Mouse (Mus musculus): ENCODE data around the gene Esp38. TPM values are rescaled to one million over a fixed set of nuclear protein-coding genes. Genes with fewer than 3 reads are reported as not detected.
"Not testable (repeated sequence)": the region's sequence is repeated elsewhere in the genome, so short reads cannot be mapped to it uniquely, and the experiment has no call there.

The Esp38 gene
- polyA plus RNA-seq (2014; fragmentation: Nextera tagmentation; extraction: Ambion mirVana) = not detected in 2 replicates

GRCm38 (mm10) chr17:39950220-39950619, at the start of gene Esp38:
TSS of gene Esp38 (plus strand) at chr17:39950520.
- no peaks in the 10 kb centered on the region for H3K36me3 ChIP-seq (ENCODE audit: control insufficient read depth, insufficient read depth, low read length)
- ATAC-seq (ENCODE audit: insufficient number of reproducible peaks, insufficient read depth, low FRiP score, low read depth) = no peak
- H3K9me3 ChIP-seq (ENCODE audit: control insufficient read depth, low read length) = no peaks in the 10 kb centered on the region
- H3K4me1 ChIP-seq (ENCODE audit: control insufficient read depth in 2 of 2, insufficient read depth in 2 of 2, low read length in 2 of 2) = no peaks in the 10 kb centered on the region
- WGBS = 59% methylated on average over 3 of the region's 3 CpGs
- no peak within 1 kb of the TSS for H3K27ac ChIP-seq (replicated peaks in 1 of 2; ENCODE audit: control insufficient read depth in 1 of 2, insufficient read depth in 1 of 2, low read depth in 2 of 2, low read length in 2 of 2)
- H3K27me3 ChIP-seq (ENCODE audit: control insufficient read depth, insufficient read depth, low read length) = no peaks in the 10 kb centered on the region
- H3K9ac ChIP-seq (ENCODE audit: low read length) = no peak within 1 kb of the TSS
- no peak within 1 kb of the TSS for H3K4me3 ChIP-seq (ENCODE audit: control insufficient read depth in 1 of 2, insufficient read depth in 1 of 2, low read depth in 1 of 2, low read length in 2 of 2)
- no peak within 1 kb of the TSS for H3K4me2 ChIP-seq (ENCODE audit: low read length)

- H3K4me3 ChIP-seq (ENCODE audit: control insufficient read depth in 1 of 2, insufficient read depth in 1 of 2, low read depth in 1 of 2, low read length in 2 of 2); H3K9ac ChIP-seq (ENCODE audit: low read length); H3K9me3 ChIP-seq (ENCODE audit: control insufficient read depth, low read length); H3K4me2 ChIP-seq (ENCODE audit: low read length); ATAC-seq (ENCODE audit: insufficient number of reproducible peaks, insufficient read depth, low FRiP score, low read depth); H3K27me3 ChIP-seq (ENCODE audit: control insufficient read depth, insufficient read depth, low read length); H3K36me3 ChIP-seq (ENCODE audit: control insufficient read depth, insufficient read depth, low read length); H3K27ac ChIP-seq (replicated peaks in 1 of 2; ENCODE audit: control insufficient read depth in 1 of 2, insufficient read depth in 1 of 2, low read depth in 2 of 2, low read length in 2 of 2); H3K4me1 ChIP-seq (ENCODE audit: control insufficient read depth in 2 of 2, insufficient read depth in 2 of 2, low read length in 2 of 2): not testable (repeated sequence)
- WGBS = 48% methylated on average over 8 of the region's 8 CpGs
Measured at GRCm38 (mm10) chr17:39902928-39903545, 47.3 kb upstream of the Esp38 start.

Other genes with a start within 250 kb of the Esp38 start
- gene AC192777.2, start 144.9 kb downstream of the Esp38 start, polyA plus RNA-seq (2014; fragmentation: Nextera tagmentation; extraction: Ambion mirVana) = not detected in 2 replicates